Mouse (Mus musculus) heart, embryonic 15.5 days (tissue): Measurements from ENCODE around the gene Cenps. TPM values are rescaled to one million over a fixed set of nuclear protein-coding genes. Genes with fewer than 3 reads are reported as not detected.
"Not testable (repeated sequence)": the region's sequence is repeated elsewhere in the genome, so short reads cannot be mapped to it uniquely, and the experiment has no call there.

Experiments used
- ATAC-seq: fragments of 200-750 bp; cut with Nextera tagmentation; replicated peaks from 2 replicates; pipeline ENCODE4 v1.8.0; 2017; ENCODE audit warnings: low read depth, moderate TSS enrichment; ENCODE audit not compliant: insufficient number of reproducible peaks, insufficient read depth, low FRiP score
- H3K27ac ChIP-seq: fragments of 300-500 bp; sonication (generic); 2 replicates; pipeline ENCODE4 v1.5.1; 2015; ENCODE audit warnings: mild to moderate bottlenecking, inconsistent platforms
- H3K27me3 ChIP-seq: fragments of 300-500 bp; sonication (generic); 2 replicates; pipeline ENCODE4 v1.6.1; 2015; ENCODE audit warnings: inconsistent platforms
- H3K36me3 ChIP-seq: fragments of 300-500 bp; sonication (generic); 2 replicates; pipeline ENCODE4 v1.6.1; 2015; ENCODE audit warnings: mild to moderate bottlenecking, inconsistent platforms
- H3K4me1 ChIP-seq: fragments of 300-500 bp; sonication (generic); replicated peaks from 2 replicates; pipeline ENCODE4 v1.6.1; 2015; ENCODE audit warnings: inconsistent platforms
- H3K4me2 ChIP-seq: fragments of 300-500 bp; sonication (generic); 2 replicates; pipeline ENCODE4 v1.6.1; 2015; ENCODE audit warnings: inconsistent platforms, mild to moderate bottlenecking, moderate library complexity
- H3K4me3 ChIP-seq: fragments of 300-500 bp; sonication (generic); 2 replicates; pipeline ENCODE4 v1.5.1; 2015; ENCODE audit warnings: mild to moderate bottlenecking, inconsistent platforms
- H3K9ac ChIP-seq: fragments of 300-500 bp; sonication (generic); 2 replicates; pipeline ENCODE4 v1.6.1; 2015; ENCODE audit warnings: mild to moderate bottlenecking, inconsistent platforms
- H3K9me3 ChIP-seq: fragments of 300-500 bp; sonication (generic); replicated peaks from 2 replicates; pipeline ENCODE4 v1.6.1; 2016; ENCODE audit warnings: inconsistent platforms
- WGBS: fragments of 180-500 bp; shearing (Covaris S2); methylation state at CpG from one replicate; pipeline ENCODE4 v1.1.7; 2015; ENCODE audit warnings: mixed read lengths; 5-methylcytosine and 5-hydroxymethylcytosine counted together
- polyA plus RNA-seq: library from polyadenylated mRNA; unstranded; fragments of >200 nt; fragmentation: Nextera tagmentation; extraction: Ambion mirVana; gene quantifications from 2 replicates; pipeline ENCODE4 v1.2.1, GENCODE M21; 2015

Gene Cenps
- polyA plus RNA-seq, 1 experiment from 2014 or later, result 19.5 TPM

DNA sequence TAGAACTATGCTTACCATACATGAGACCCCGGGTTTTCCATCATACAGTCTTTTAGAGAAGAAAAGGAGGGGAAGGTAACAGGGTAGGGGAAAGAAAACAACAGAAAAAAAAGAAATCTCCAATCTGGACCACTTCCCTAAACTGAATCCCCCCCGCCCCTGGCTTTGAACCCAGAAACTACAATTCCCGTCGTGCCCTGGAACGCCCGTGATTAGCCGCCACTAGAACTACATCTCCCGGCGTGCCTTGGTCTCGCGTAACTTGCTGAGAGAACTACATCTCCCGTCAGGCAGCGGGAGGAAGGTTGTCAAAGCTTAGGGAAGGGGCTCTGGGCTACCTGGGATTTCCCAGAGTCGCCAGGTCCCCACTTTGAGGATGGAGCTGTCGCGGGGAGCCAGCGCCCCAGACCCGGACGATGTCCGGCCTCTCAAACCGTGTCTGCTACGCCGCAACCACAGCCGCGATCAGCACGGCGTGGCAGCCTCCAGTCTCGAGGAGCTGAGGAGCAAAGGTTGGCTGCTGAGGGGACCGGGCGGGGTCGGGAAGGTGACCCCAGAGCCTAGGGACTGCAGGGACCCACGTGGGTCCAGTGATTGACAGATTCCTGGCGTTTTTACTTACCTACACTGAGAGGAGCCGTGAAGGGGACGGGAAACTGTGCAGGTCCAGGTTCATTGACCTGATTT lies 33.4 kb downstream of the Cenps start, which contains the start of gene Dffa:
TSS of gene Dffa (plus strand) at position 272 of the 687 bp plus-strand sequence.
- Histone ChIP-seq H3K36me3 (peaks cover 4% of the 10 kb centered on the region; the same call in 1 of the 2 replicates), H3K4me3 (peak within 1 kb of the TSS; percentile 85), H3K4me2 (peak within 1 kb of the TSS; percentile 81), H3K4me1 (peaks cover 14% of the 10 kb centered on the region), H3K9ac (peak within 1 kb of the TSS; percentile 85), H3K27ac (peak within 1 kb of the TSS; percentile 46; the same call in 1 of the 2 replicates), H3K9me3 (no peaks in the 10 kb centered on the region), H3K27me3 (no peaks in the 10 kb centered on the region)
- ATAC-seq, result peak; percentile 79
- WGBS, result under 1% methylated on average over 35 of the region's 35 CpGs

DNA sequence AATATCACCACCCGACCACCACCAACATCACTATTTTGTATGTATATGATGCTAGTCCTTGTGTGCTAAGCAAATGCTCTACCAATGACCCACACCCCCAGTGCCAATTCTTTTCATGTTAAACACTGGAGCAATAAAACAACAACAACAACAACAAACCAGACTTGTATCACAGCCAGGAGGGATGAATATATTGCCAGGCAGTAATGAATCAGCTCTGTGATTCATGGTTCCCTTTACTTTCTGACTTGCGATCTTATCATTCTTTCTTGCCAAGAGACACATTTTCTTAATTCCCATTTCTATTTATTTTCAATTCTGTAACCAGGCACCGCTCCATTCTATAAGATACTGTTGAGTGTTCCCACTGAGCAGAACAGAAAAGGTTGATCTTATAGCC lies 36.0 kb downstream of the Cenps start:
- WGBS, result 76% methylated on average over 3 of the region's 3 CpGs
- Histone ChIP-seq H3K27ac (no peak overlapping the region), H3K27me3 (no peaks in the 10 kb centered on the region), H3K9ac (no peak overlapping the region), H3K4me3 (no peak overlapping the region), H3K36me3 (no peaks in the 10 kb centered on the region), H3K4me1 (peaks cover 32% of the 10 kb centered on the region), H3K9me3 (no peaks in the 10 kb centered on the region), H3K4me2 (no peak overlapping the region)
- ATAC-seq, result no peak

DNA sequence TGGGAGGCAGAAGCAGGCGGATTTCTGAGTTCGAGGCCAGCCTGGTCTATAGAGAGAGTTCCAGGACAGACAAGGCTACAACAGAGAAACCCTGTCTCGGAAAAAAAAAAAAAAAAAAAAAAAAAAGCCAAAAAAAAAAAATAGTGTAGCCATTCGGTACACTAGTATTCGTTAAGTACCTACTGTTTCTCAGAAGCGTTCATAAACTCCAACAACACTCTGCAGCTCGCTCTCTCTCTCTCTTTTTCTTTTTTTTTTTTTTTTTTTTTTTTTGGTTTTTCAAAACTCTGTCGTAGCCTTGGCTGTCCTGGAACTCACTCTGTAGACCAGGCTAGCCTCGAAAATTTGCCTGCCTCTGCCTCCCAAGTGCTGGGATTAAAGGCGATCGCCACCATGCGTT lies 37.0 kb downstream of the Cenps start:
- H3K27ac ChIP-seq, H3K9me3 ChIP-seq, H3K27me3 ChIP-seq, ATAC-seq, H3K36me3 ChIP-seq, H3K4me3 ChIP-seq, H3K9ac ChIP-seq, H3K4me2 ChIP-seq: not testable (repeated sequence)
- WGBS, result 81% methylated on average over 12 of the region's 12 CpGs
- H3K4me1 ChIP-seq, result peaks cover 32% of the 10 kb centered on the region

DNA sequence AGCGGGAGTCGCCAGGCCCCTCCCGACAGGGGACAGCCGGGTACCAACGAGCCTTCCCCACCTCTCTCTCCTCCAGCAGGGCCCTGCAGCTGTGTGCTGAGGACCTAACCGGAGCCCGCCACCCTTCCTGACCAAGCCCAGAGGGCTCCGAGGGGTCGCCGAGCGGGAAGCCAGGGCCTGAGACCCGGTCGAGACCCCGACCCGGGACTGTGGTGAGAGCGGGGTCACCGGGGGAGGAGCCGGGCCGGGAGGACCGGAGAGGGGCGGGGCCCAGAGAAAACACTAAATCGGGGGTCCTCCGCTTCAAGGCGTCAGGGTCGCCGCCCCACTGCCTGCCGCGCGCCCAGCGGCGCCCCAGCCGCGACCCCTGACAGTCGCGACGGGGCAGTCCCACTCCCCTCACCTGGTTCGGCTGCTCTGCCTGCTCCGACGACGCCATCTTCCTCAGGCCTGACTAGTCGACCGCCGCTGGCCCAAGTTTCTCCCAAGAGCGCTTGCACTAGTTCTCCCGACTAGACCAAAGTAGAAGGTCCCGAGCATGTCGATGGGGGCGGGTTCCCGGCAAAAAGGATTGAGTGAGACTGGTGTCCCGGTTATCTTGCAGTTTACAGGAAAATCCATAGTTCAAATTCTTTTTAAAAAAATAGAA lies 37.9 kb downstream of the Cenps start, which contains the start of gene Pex14:
TSS of gene Pex14 (minus strand) at position 508 of the 649 bp plus-strand sequence.
- Histone ChIP-seq H3K4me1 (peaks cover 25% of the 10 kb centered on the region), H3K4me3 (peak within 1 kb of the TSS; percentile 99), H3K9me3 (no peaks in the 10 kb centered on the region), H3K36me3 (no peaks in the 10 kb centered on the region), H3K27me3 (no peaks in the 10 kb centered on the region), H3K27ac (peak within 1 kb of the TSS; percentile 65), H3K9ac (peak within 1 kb of the TSS; percentile 93), H3K4me2 (peak within 1 kb of the TSS; percentile 96)
- ATAC-seq, result peak; percentile 77
- under 1% methylated on average over 49 of the region's 50 CpGs for WGBS

DNA sequence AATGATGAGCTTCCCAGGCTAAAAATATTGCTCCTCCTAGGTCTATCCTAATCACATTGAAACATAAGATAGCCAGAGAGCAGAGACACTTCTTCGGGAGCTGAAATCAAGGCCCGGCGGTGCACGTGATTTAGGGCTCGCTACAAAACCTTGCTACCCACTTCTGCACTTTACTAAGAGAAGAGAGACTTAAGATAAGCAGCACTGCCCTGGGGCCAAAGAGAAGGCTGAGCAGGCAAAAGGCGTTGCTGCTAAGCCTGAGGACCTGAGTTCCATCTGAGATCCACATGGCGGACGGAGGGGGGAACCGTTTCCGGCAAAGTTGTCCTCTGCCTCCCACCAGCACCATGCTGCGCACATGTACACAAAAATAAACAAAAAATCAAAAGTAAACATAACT lies 38.9 kb downstream of the Cenps start:
- no peaks in the 10 kb centered on the region for H3K36me3 ChIP-seq
- peak overlapping the region; percentile 93 for H3K9ac ChIP-seq
- H3K4me3 ChIP-seq, result peak overlapping the region; percentile 99
- 5% methylated on average over 11 of the region's 11 CpGs for WGBS
- no peak overlapping the region for H3K27ac ChIP-seq
- H3K27me3 ChIP-seq, result no peaks in the 10 kb centered on the region
- ATAC-seq, result no peak
- peak overlapping the region; percentile 96 for H3K4me2 ChIP-seq
- peaks cover 23% of the 10 kb centered on the region for H3K4me1 ChIP-seq
- H3K9me3 ChIP-seq, result no peaks in the 10 kb centered on the region

DNA sequence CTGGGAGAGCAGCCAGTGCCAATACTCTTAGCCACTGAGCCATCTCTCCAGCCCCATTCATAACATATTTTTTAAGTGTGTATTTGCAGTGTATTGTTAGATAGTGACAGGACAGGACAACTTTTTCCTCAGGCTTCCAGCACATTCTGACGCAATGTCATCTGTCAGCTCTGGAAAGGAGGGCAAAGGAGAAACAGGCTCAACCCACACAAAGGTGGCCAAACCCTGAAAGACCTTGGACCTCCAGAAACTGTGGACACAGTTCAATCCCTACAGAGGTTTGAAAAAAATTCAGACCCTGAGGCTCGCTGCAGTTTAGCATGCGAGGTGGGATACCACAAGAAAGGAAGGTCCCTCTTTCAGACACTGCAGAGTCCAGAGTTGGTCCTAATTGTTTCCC lies 39.5 kb downstream of the Cenps start:
- Histone ChIP-seq H3K36me3 (peaks cover 5% of the 10 kb centered on the region; the same call in 1 of the 2 replicates), H3K4me2 (peak overlapping the region; percentile 96; the same call in 1 of the 2 replicates), H3K9ac (peak overlapping the region; percentile 93; the same call in 1 of the 2 replicates), H3K4me3 (peak overlapping the region; percentile 99), H3K27me3 (no peaks in the 10 kb centered on the region), H3K4me1 (peaks cover 23% of the 10 kb centered on the region), H3K27ac (no peak overlapping the region), H3K9me3 (no peaks in the 10 kb centered on the region)
- 65% methylated on average over 3 of the region's 3 CpGs for WGBS
- no peak for ATAC-seq

DNA sequence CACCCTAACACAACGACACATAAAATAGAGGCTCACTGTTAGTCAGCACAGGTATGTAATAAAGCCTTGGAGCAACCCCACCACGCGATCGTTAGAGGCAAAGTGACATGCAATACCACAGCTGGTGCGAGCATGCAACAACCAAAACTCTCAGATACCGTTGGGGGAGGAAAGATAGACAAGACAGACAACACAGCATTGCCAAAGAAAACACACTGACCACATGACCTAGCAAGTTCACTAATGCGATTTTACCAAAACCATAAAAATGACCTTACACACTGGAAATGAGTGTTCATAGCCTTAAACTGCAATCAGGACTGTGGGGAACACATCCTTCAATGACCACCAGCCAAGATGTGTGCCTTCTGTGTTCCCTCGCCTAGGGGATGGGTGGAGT lies 46.1 kb downstream of the Cenps start:
- Histone ChIP-seq H3K36me3 (peaks cover 8% of the 10 kb centered on the region; the same call in 1 of the 2 replicates), H3K9me3 (no peaks in the 10 kb centered on the region), H3K27ac (no peak overlapping the region), H3K9ac (no peak overlapping the region), H3K4me2 (no peak overlapping the region), H3K4me1 (0 out of 2 replicates have a peak, but pooled peaks cover 3% of the 10 kb centered on the region), H3K4me3 (no peak overlapping the region), H3K27me3 (no peaks in the 10 kb centered on the region)
- no peak for ATAC-seq
- WGBS, result 67% methylated on average over 8 of the region's 8 CpGs

DNA sequence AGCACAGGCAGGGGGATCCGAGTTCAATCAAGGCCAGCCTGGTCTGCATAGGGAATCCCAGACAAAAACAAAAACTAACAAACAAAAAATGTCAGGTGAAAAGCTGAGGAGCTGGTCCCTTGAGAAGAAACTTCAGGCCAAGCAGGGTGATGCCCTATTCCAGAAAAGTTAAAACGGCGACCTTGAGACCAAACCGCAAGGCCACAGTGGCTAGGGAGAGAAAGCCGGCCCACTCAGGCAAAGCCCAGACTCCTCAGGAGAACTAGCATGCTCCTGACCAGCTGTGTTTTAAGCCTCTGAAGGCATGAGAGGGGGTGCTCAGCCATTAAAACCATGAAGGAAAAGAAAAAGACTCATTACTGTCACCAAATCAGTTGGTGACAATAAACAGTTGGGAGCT lies 52.0 kb downstream of the Cenps start:
- ATAC-seq, result no peak
- peaks cover 27% of the 10 kb centered on the region for H3K4me1 ChIP-seq
- no peak overlapping the region for H3K9ac ChIP-seq
- H3K27me3 ChIP-seq, result no peaks in the 10 kb centered on the region
- no peak overlapping the region for H3K4me3 ChIP-seq
- no peaks in the 10 kb centered on the region for H3K9me3 ChIP-seq
- no peak overlapping the region for H3K4me2 ChIP-seq
- H3K36me3 ChIP-seq, result no peaks in the 10 kb centered on the region
- no peak overlapping the region for H3K27ac ChIP-seq
- 70% methylated on average over 5 of the region's 5 CpGs for WGBS

DNA sequence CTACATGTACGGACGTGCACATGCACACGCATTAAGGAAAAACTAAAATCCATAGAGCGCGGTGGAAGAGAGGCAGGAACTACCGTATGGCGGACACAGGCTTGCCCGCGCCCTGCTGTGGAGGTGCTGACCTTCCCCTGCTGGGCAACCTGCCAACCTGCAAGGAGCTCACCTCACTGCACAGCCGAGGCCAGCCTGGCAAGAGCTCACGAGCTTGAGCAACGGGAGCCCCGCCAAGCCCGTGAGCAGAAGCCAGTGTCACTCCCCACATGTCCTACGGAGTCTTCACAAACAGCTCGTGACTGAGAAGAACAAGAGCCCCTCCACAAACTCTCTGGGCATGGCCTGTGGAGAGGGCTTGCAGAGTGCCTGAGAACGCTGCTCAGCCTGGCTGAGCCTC lies 55.9 kb downstream of the Cenps start:
- no peaks in the 10 kb centered on the region for H3K27me3 ChIP-seq
- peak overlapping the region; percentile 50 for H3K4me2 ChIP-seq
- WGBS, result 39% methylated on average over 17 of the region's 17 CpGs
- H3K4me3 ChIP-seq, result 0 out of 2 replicates have a peak overlapping the region, but pooled peaks have one; percentile 8
- H3K9me3 ChIP-seq, result no peaks in the 10 kb centered on the region
- peak overlapping the region; percentile 40 for H3K9ac ChIP-seq
- H3K4me1 ChIP-seq, result peaks cover 28% of the 10 kb centered on the region
- H3K27ac ChIP-seq, result peak overlapping the region; percentile 80
- peak; percentile 91 for ATAC-seq
- H3K36me3 ChIP-seq, result no peaks in the 10 kb centered on the region

DNA sequence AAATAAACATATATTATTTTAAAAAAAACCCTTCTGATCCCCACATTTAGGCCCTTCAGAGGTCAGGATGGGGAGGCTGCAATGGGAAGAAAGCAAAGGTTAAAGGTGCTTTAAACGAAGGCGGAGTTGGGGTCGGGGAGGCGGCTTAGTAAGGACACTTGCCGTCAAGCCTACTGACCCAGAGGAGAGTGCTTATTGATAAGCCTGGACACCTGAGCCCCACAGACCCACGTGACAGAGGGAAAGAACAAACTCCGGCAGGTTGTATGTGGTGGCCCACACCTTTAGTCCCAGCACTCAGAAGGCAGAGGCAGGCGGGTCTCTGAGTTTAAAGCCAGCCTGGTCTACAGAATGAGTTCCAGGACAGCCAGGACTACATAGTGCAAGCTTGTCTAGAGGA lies 57.3 kb downstream of the Cenps start:
- Histone ChIP-seq H3K27me3 (no peaks in the 10 kb centered on the region), H3K9ac (no peak overlapping the region), H3K9me3 (no peaks in the 10 kb centered on the region), H3K4me2 (no peak overlapping the region), H3K27ac (no peak overlapping the region), H3K4me1 (peaks cover 32% of the 10 kb centered on the region), H3K4me3 (no peak overlapping the region), H3K36me3 (no peaks in the 10 kb centered on the region)
- WGBS, result 90% methylated on average over 8 of the region's 8 CpGs
- no peak for ATAC-seq

DNA sequence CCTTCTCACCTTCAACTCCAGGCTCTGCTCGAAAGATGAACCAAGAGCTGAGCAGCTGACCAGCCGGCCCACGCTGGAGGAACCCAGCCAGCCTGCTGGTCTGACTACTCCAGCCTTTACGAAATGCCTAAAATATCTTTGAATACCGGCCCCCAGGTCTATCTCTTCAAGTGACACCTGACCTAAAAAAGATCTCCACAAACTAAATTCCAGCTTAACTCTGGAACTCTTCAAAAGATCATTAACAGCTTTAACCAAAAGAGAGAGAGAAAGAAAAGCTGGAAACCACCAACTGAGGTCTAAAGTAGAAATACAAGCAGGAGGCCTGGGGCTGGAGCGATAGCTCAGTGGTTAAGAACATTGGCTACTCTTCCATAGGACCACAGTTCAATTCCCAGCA lies 57.8 kb downstream of the Cenps start:
- Histone ChIP-seq H3K4me3 (no peak overlapping the region), H3K27me3 (no peaks in the 10 kb centered on the region), H3K36me3 (no peaks in the 10 kb centered on the region), H3K9me3 (no peaks in the 10 kb centered on the region), H3K9ac (no peak overlapping the region), H3K4me1 (peaks cover 32% of the 10 kb centered on the region), H3K27ac (no peak overlapping the region), H3K4me2 (no peak overlapping the region)
- WGBS, result 65% methylated on average over 6 of the region's 6 CpGs
- ATAC-seq, result no peak
